Mouse (Mus musculus): ENCODE results near the gene Vamp1.

The Vamp1 gene

GRCm38 (mm10) chr6:125288730-125289129 lies 73.4 kb downstream of the Vamp1 start:
- DNase-seq (ENCODE audit: low spot score) = no peak

- DNase-seq (ENCODE audit: low spot score) = no peak
These were observed 76.0 kb downstream of the Vamp1 start for GRCm38 (mm10) chr6:125291329-125291728.

- no peak for DNase-seq (ENCODE audit: low spot score)
These were observed 76.9 kb downstream of the Vamp1 start for GRCm38 (mm10) chr6:125292256-125292655.

- no peak for DNase-seq (ENCODE audit: low spot score)
These were observed 78.7 kb downstream of the Vamp1 start for GRCm38 (mm10) chr6:125294049-125294448.
